Mouse (Mus musculus): ENCODE results near the gene Zfp672.
A peak's percentile ranks its signal among the peaks of the same experiment; 100 is the strongest.

DNA sequence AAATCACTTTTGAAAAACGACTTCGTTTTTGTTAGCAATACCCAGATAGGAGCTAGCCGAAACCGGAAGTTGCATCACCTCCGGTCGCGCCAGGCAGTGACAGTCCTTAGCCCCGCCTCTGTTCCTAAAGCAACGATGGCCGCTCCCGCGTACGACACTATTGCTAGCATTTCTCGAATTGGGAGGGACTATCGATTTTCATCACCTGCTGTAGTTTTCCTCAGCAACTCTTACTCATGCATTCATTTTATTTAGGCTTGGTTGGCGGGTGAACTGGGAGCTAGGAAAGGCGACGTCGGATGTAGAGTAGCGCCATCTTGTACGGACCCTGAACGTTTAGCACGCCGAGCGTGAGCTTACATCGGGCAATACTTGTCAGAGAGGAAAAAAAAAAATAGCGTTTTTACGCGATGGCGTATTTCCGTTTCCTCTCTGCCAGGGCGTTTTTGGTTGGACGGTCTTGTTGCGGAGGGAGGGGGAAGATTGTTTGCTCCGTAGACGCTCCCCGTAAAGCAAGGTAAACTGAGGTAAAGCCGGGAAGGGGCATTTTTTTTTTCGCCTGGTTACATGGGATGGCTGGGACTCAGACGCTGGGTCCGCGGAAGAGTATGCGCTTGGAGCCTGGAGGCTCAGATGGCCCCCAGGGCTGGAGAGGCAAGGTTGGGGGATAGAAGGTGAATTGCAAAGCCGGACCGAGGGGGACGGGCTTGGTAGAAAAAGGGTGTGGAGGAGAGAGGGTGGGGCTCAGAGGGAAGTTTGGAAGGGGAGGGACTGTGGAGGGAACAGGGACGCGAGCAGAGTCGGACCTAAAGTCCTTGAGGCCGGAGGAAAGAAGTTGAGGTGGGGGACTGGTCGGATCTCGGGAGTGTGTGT, at the start of gene Zfp672, which contains the start of gene Sh3bp5l:
- TF ChIP-seq EP300 (IDR thresholded peaks at IDR 0.05; ENCODE audit: low read depth in 1 of 2, low read length in 2 of 2) (0 out of 4 replicates have a peak, but pooled peaks of 1 of the 2 experiments have one; percentile 14), GATA1 (IDR thresholded peaks at IDR 0.05; ENCODE audit: low read depth, low read length) (no peak), CTCF (IDR thresholded peaks at IDR 0.05 in 2 of 3, conservative IDR thresholded peaks at IDR 0.05 in 1 of 3; ENCODE audit: control insufficient read depth in 1 of 3, insufficient read depth in 1 of 3, low read depth in 2 of 3, low read length in 3 of 3, poor library complexity in 1 of 3, severe bottlenecking in 1 of 3) (no peak), NELFE (IDR thresholded peaks at IDR 0.05; ENCODE audit: low read depth, low read length) (peak; percentile 64), MAX (IDR thresholded peaks at IDR 0.05; ENCODE audit: low read length) (peak; percentile 36; the same call in 1 of the 2 replicates), MEF2A (IDR thresholded peaks at IDR 0.05; ENCODE audit: extremely low read depth, insufficient replicate concordance, low read depth, low read length, poor library complexity, severe bottlenecking) (no peak)
